Comparison of ENCODE assay signal across 30 mouse cellular contexts in genomic region chr3:97630746-97631145, GRCm38 (mm10). TPM values are rescaled to one million over a fixed set of nuclear protein-coding genes. Genes with fewer than 3 reads are reported as not detected.
A peak's percentile ranks its signal among the peaks of the same experiment; 100 is the strongest.
DNase-seq lines count a peak whose midpoint lies in the region; ATAC-seq and TF ChIP-seq lines count a peak whose summit lies in the region.
"Had no signal": no experiment of that assay in that cellular context is flagged by ENCODE, and none has a peak within 500 bp of the region (broad histone marks: within the 10 kb centered on the region; RNA-seq: fewer than 3 reads in every experiment).

No protein-coding gene starts in this region.

- peaks cover 10% of the 10 kb centered on the region for H3K4me1 ChIP-seq in intestine, postnatal 0 days (replicated peaks; ENCODE audit: control insufficient read depth, insufficient read depth, low read length)
- H3K4me1 ChIP-seq in intestine, embryonic 15.5 days (replicated peaks), result peaks cover 8% of the 10 kb centered on the region
- H3K4me1 ChIP-seq in liver, embryonic 16.5 days (ENCODE audit: control insufficient read depth, low read depth, low read length), result peaks cover 11% of the 10 kb centered on the region
- H3K4me1 ChIP-seq in liver, embryonic 11.5 days (replicated peaks; ENCODE audit: control insufficient read depth, insufficient read depth, low read length), result peaks cover 7% of the 10 kb centered on the region; the same call in 1 of the 2 replicates
- peaks cover 5% of the 10 kb centered on the region; the same call in 1 of the 2 replicates for H3K4me1 ChIP-seq in bone marrow, adult 2 months (ENCODE audit: control insufficient read depth, insufficient read depth, low read length)
- H3K4me1 ChIP-seq in small intestine, adult 2 months (ENCODE audit: control insufficient read depth, insufficient read depth, insufficient read length, low read length), result peaks cover 13% of the 10 kb centered on the region; the same call in 1 of the 2 replicates

- 0 out of 2 replicates have a peak overlapping the region, but pooled peaks have one; percentile 17 for H3K9ac ChIP-seq in intestine, postnatal 0 days (ENCODE audit: low read depth, low read length)
- H3K9ac ChIP-seq in intestine, embryonic 15.5 days, result no peak overlapping the region
- H3K9ac ChIP-seq in liver, embryonic 16.5 days (ENCODE audit: low read depth, low read length), result no peak overlapping the region
- H3K9ac ChIP-seq in liver, embryonic 11.5 days (ENCODE audit: low read depth, low read length), result no peak overlapping the region
- H3K9ac ChIP-seq: embryonic facial prominence, embryonic 13.5 days; embryonic facial prominence, embryonic 15.5 days; forebrain, embryonic 13.5 days; forebrain, embryonic 15.5 days; forebrain, postnatal 0 days had no signal

- WGBS in intestine, postnatal 0 days, result 89% methylated on average over 4 of the region's 4 CpGs
- 90% methylated on average over 4 of the region's 4 CpGs for WGBS in intestine, embryonic 15.5 days
- WGBS in liver, embryonic 16.5 days (ENCODE audit: insufficient replicate concordance), result 74% methylated on average over 4 of the region's 4 CpGs
- WGBS in liver, embryonic 11.5 days, result 91% methylated on average over 4 of the region's 4 CpGs
- 88% methylated on average over 4 of the region's 4 CpGs for WGBS in bone marrow, adult 2 months
- 93% methylated on average over 4 of the region's 4 CpGs for WGBS in small intestine, adult 2 months

- peak overlapping the region; percentile 32; the same call in 1 of the 2 replicates for H3K4me2 ChIP-seq in intestine, postnatal 0 days (replicated peaks; ENCODE audit: low read depth)
- no peak overlapping the region for H3K4me2 ChIP-seq in intestine, embryonic 15.5 days (replicated peaks)
- no peak overlapping the region for H3K4me2 ChIP-seq in liver, embryonic 16.5 days (ENCODE audit: low read depth, low read length)
- H3K4me2 ChIP-seq in liver, embryonic 11.5 days, result no peak overlapping the region
- H3K4me2 ChIP-seq: embryonic facial prominence, embryonic 13.5 days; embryonic facial prominence, embryonic 15.5 days; forebrain, embryonic 13.5 days; forebrain, embryonic 15.5 days had no signal

- no peak overlapping the region for H3K4me3 ChIP-seq in intestine, postnatal 0 days (ENCODE audit: low read depth, low read length)
- H3K4me3 ChIP-seq in intestine, embryonic 15.5 days (replicated peaks), result no peak overlapping the region
- H3K4me3 ChIP-seq in liver, embryonic 16.5 days (ENCODE audit: low read depth, low read length), result no peak overlapping the region
- H3K4me3 ChIP-seq in liver, embryonic 11.5 days (ENCODE audit: low read depth, low read length), result no peak overlapping the region
- no peak overlapping the region for H3K4me3 ChIP-seq in bone marrow, adult 2 months (replicated peaks; ENCODE audit: control insufficient read depth, low read depth, low read length)
- H3K4me3 ChIP-seq in small intestine, adult 2 months (ENCODE audit: low read depth, low read length), result peak overlapping the region; percentile 27; the same call in 1 of the 2 replicates
- H3K4me3 ChIP-seq: embryonic facial prominence, embryonic 13.5 days; embryonic facial prominence, embryonic 15.5 days; erythroblast, embryonic 14.5 days; forebrain, embryonic 13.5 days; forebrain, embryonic 15.5 days had no signal

- H3K36me3 ChIP-seq in intestine, postnatal 0 days (ENCODE audit: control insufficient read depth, insufficient read depth), result no peaks in the 10 kb centered on the region
- H3K36me3 ChIP-seq in intestine, embryonic 15.5 days, result no peaks in the 10 kb centered on the region
- H3K36me3 ChIP-seq in liver, embryonic 16.5 days (ENCODE audit: control insufficient read depth, insufficient read depth), result no peaks in the 10 kb centered on the region
- no peaks in the 10 kb centered on the region for H3K36me3 ChIP-seq in liver, embryonic 11.5 days (ENCODE audit: control insufficient read depth, insufficient read depth, low read length)
- H3K36me3 ChIP-seq in small intestine, adult 2 months (ENCODE audit: control insufficient read depth, insufficient read depth, low read length), result peaks cover 8% of the 10 kb centered on the region
- H3K36me3 ChIP-seq: embryonic facial prominence, embryonic 13.5 days; embryonic facial prominence, embryonic 15.5 days; forebrain, embryonic 15.5 days had no signal

- H3K9me3 ChIP-seq in intestine, postnatal 0 days (ENCODE audit: control insufficient read depth), result no peaks in the 10 kb centered on the region
- no peaks in the 10 kb centered on the region for H3K9me3 ChIP-seq in intestine, embryonic 15.5 days
- no peaks in the 10 kb centered on the region for H3K9me3 ChIP-seq in liver, embryonic 16.5 days (replicated peaks; ENCODE audit: control insufficient read depth, low read length)
- H3K9me3 ChIP-seq in liver, embryonic 11.5 days (ENCODE audit: control insufficient read depth, low read length), result no peaks in the 10 kb centered on the region
- H3K9me3 ChIP-seq: embryonic facial prominence, embryonic 13.5 days; embryonic facial prominence, embryonic 15.5 days; forebrain, embryonic 13.5 days; forebrain, embryonic 15.5 days had no signal

- H3K27ac ChIP-seq in intestine, postnatal 0 days (ENCODE audit: low read depth, low read length), result peak overlapping the region; percentile 46
- no peak overlapping the region for H3K27ac ChIP-seq in intestine, embryonic 15.5 days
- peak overlapping the region; percentile 18; the same call in 1 of the 2 replicates for H3K27ac ChIP-seq in liver, embryonic 16.5 days (ENCODE audit: low read length)
- no peak overlapping the region for H3K27ac ChIP-seq in liver, embryonic 11.5 days (ENCODE audit: low read depth, low read length)
- H3K27ac ChIP-seq in bone marrow, adult 2 months (ENCODE audit: control insufficient read depth, insufficient read depth, low read depth, low read length, poor library complexity), result peak overlapping the region; percentile 6; the same call in 1 of the 2 replicates
- no peak overlapping the region for H3K27ac ChIP-seq in small intestine, adult 2 months (ENCODE audit: insufficient read depth, low read depth, low read length)
- H3K27ac ChIP-seq: embryonic facial prominence, embryonic 13.5 days; embryonic facial prominence, embryonic 15.5 days; forebrain, embryonic 13.5 days; forebrain, embryonic 15.5 days had no signal

- ATAC-seq in intestine, postnatal 0 days, result no peak
- no peak for ATAC-seq in intestine, embryonic 15.5 days
- no peak for ATAC-seq in liver, embryonic 16.5 days (ENCODE audit: low read depth)
- ATAC-seq in liver, embryonic 11.5 days (replicated peaks; ENCODE audit: low FRiP score), result no peak
- ATAC-seq: forebrain, embryonic 13.5 days; forebrain, embryonic 15.5 days; forebrain, postnatal 0 days had no signal

- no peak for TF ChIP-seq POLR2A in bone marrow, adult 2 months (IDR thresholded peaks at IDR 0.05; ENCODE audit: borderline replicate concordance, control insufficient read depth, low read depth, low read length)
- no peak for TF ChIP-seq POLR2A in small intestine, adult 2 months (IDR thresholded peaks at IDR 0.05; ENCODE audit: low read depth, low read length)

- no peak for TF ChIP-seq CTCF in intestine, postnatal 0 days (IDR thresholded peaks at IDR 0.05; ENCODE audit: low read depth)
- no peak for TF ChIP-seq CTCF in bone marrow, adult 2 months (IDR thresholded peaks at IDR 0.05; ENCODE audit: control insufficient read depth, insufficient read depth, low read length)
- no peak for TF ChIP-seq CTCF in small intestine, adult 2 months (IDR thresholded peaks at IDR 0.05; ENCODE audit: extremely low read depth, insufficient read length, insufficient replicate concordance, low read depth, low read length)

- no peaks in the 10 kb centered on the region for H3K27me3 ChIP-seq in intestine, postnatal 0 days (replicated peaks; ENCODE audit: control insufficient read depth, insufficient read depth, low read length)
- no peaks in the 10 kb centered on the region for H3K27me3 ChIP-seq in intestine, embryonic 15.5 days (replicated peaks)
- no peaks in the 10 kb centered on the region for H3K27me3 ChIP-seq in liver, embryonic 16.5 days (ENCODE audit: control insufficient read depth, insufficient read depth, low read depth, low read length)
- no peaks in the 10 kb centered on the region for H3K27me3 ChIP-seq in liver, embryonic 11.5 days (replicated peaks; ENCODE audit: control insufficient read depth, insufficient read depth, low read length)
- no peaks in the 10 kb centered on the region for H3K27me3 ChIP-seq in small intestine, adult 2 months (ENCODE audit: control insufficient read depth, insufficient read depth, low read length)
- H3K27me3 ChIP-seq: embryonic facial prominence, embryonic 13.5 days; embryonic facial prominence, embryonic 15.5 days; forebrain, embryonic 13.5 days; forebrain, embryonic 15.5 days had no signal

- no peak for DNase-seq in liver, embryonic 11.5 days (ENCODE audit: low spot score)
- no peak for DNase-seq in adrenal gland, postnatal 10 days
- DNase-seq: adrenal gland, adult 2 months; adrenal gland, postnatal 14 days; adrenal gland, postnatal 36 days; cerebellum, adult 11 months; cerebellum, adult 18-20 months; cerebellum, adult 8-10 months; cerebellum, adult 9-11 months; cerebellum, postnatal 14 days; cerebellum, postnatal 36 days; embryo, embryonic 11 days; forebrain, postnatal 0 days had no signal

RNA-seq across cellular contexts. Expression of gene Fmo5, which starts 2.1 kb away (rescaled TPM):
- polyA plus RNA-seq in intestine, postnatal 0 days (2015; fragmentation: Nextera tagmentation; extraction: Ambion mirVana), result 91.9 and 94.6 TPM in 2 replicates
- 30.8 and 33.0 TPM in 2 replicates for polyA plus RNA-seq in intestine, embryonic 15.5 days (2015; fragmentation: Nextera tagmentation; extraction: Ambion mirVana)
- polyA plus RNA-seq in liver, embryonic 16.5 days (2015; fragmentation: Nextera tagmentation; extraction: Ambion mirVana), result 22.2 and 24.9 TPM in 2 replicates
- 4.1 and 4.4 TPM in 2 replicates for polyA plus RNA-seq in liver, embryonic 11.5 days (2014; fragmentation: Nextera tagmentation; extraction: Ambion mirVana)
- 7.3 and 20.1 TPM in 2 replicates for polyA plus RNA-seq in bone marrow, adult 2 months (2011; ENCODE audit: insufficient read depth, insufficient read length, low replicate concordance, missing spikeins)
- 11.3 and 84.1 TPM in 2 replicates for polyA plus RNA-seq in small intestine, adult 2 months (2012; rRNA removed)
- 10 to 100 TPM; 12.4 to 21.2 TPM for total RNA-seq in adrenal gland, postnatal 10 days (2021)

RNA-seq across cellular contexts. Expression of gene Chd1l, which starts 20.7 kb away (rescaled TPM):
- 9.0 and 9.9 TPM in 2 replicates for polyA plus RNA-seq in intestine, postnatal 0 days (2015; fragmentation: Nextera tagmentation; extraction: Ambion mirVana)
- polyA plus RNA-seq in intestine, embryonic 15.5 days (2015; fragmentation: Nextera tagmentation; extraction: Ambion mirVana), result 19.6 and 20.5 TPM in 2 replicates
- 7.8 and 8.4 TPM in 2 replicates for polyA plus RNA-seq in liver, embryonic 16.5 days (2015; fragmentation: Nextera tagmentation; extraction: Ambion mirVana)
- 26.8 and 27.2 TPM in 2 replicates for polyA plus RNA-seq in liver, embryonic 11.5 days (2014; fragmentation: Nextera tagmentation; extraction: Ambion mirVana)
- 11.0 and 16.6 TPM in 2 replicates for polyA plus RNA-seq in bone marrow, adult 2 months (2011; ENCODE audit: insufficient read depth, insufficient read length, low replicate concordance, missing spikeins)
- polyA plus RNA-seq in small intestine, adult 2 months (2012; rRNA removed), result 1.5 and 2.3 TPM in 2 replicates
- total RNA-seq in adrenal gland, postnatal 10 days (2021), result 10 to 100 TPM; 12.1 to 14.9 TPM

RNA-seq across cellular contexts. Expression of gene Prkab2, which starts 27.2 kb away (rescaled TPM):
- polyA plus RNA-seq in intestine, postnatal 0 days (2015; fragmentation: Nextera tagmentation; extraction: Ambion mirVana), result 3.1 and 4.1 TPM in 2 replicates
- 6.7 and 6.8 TPM in 2 replicates for polyA plus RNA-seq in intestine, embryonic 15.5 days (2015; fragmentation: Nextera tagmentation; extraction: Ambion mirVana)
- polyA plus RNA-seq in liver, embryonic 16.5 days (2015; fragmentation: Nextera tagmentation; extraction: Ambion mirVana), result 1.3 and 1.5 TPM in 2 replicates
- polyA plus RNA-seq in liver, embryonic 11.5 days (2014; fragmentation: Nextera tagmentation; extraction: Ambion mirVana), result 4.5 and 5.4 TPM in 2 replicates
- polyA plus RNA-seq in bone marrow, adult 2 months (2011; ENCODE audit: insufficient read depth, insufficient read length, low replicate concordance, missing spikeins), result 3.1 and 8.4 TPM in 2 replicates
- polyA plus RNA-seq in small intestine, adult 2 months (2012; rRNA removed), result 0.90 and 1.2 TPM in 2 replicates
- 1 to 10 TPM; 7.2 to 9.3 TPM for total RNA-seq in adrenal gland, postnatal 10 days (2021)

RNA-seq across cellular contexts. Expression of gene Gm17651, which starts 43.7 kb away (rescaled TPM):
- polyA plus RNA-seq in intestine, postnatal 0 days (2015; fragmentation: Nextera tagmentation; extraction: Ambion mirVana), result not detected in 2 replicates
- polyA plus RNA-seq in intestine, embryonic 15.5 days (2015; fragmentation: Nextera tagmentation; extraction: Ambion mirVana), result not detected in 2 replicates
- polyA plus RNA-seq in liver, embryonic 16.5 days (2015; fragmentation: Nextera tagmentation; extraction: Ambion mirVana), result not detected in 2 replicates
- not detected in 2 replicates for polyA plus RNA-seq in liver, embryonic 11.5 days (2014; fragmentation: Nextera tagmentation; extraction: Ambion mirVana)
- polyA plus RNA-seq in bone marrow, adult 2 months (2011; ENCODE audit: insufficient read depth, insufficient read length, low replicate concordance, missing spikeins), result not detected in 2 replicates
- polyA plus RNA-seq in small intestine, adult 2 months (2012; rRNA removed), result not detected in 2 replicates
- total RNA-seq in adrenal gland, postnatal 10 days (2021), result not detected
- total RNA-seq: adrenal gland, adult 2 months; adrenal gland, postnatal 14 days; adrenal gland, postnatal 36 days; common myeloid progenitor, adult 5-6 weeks; ES-E14; forebrain, postnatal 0 days; MEL had no signal
- polyA plus RNA-seq: adrenal gland, adult 2 months; brain, embryonic 14.5 days; C2C12; embryonic facial prominence, embryonic 11.5 days; embryonic facial prominence, embryonic 13.5 days; embryonic facial prominence, embryonic 15.5 days; erythroblast, embryonic 14.5 days; forebrain, embryonic 11.5 days; forebrain, embryonic 13.5 days; forebrain, embryonic 15.5 days; forebrain, postnatal 0 days had no signal

Comparison
In these comparisons a context has a peak if more than half of its experiments do, and no peak if none do; other contexts are left out.
1. H3K27ac ChIP-seq: peak in intestine, postnatal 0 days (single experiment), liver, embryonic 16.5 days (single experiment) and bone marrow, adult 2 months (single experiment); none in intestine, embryonic 15.5 days (single experiment), liver, embryonic 11.5 days (single experiment) and small intestine, adult 2 months (single experiment).